ENCODE assay signal across 8 mouse cellular contexts in the genomic region with DNA sequence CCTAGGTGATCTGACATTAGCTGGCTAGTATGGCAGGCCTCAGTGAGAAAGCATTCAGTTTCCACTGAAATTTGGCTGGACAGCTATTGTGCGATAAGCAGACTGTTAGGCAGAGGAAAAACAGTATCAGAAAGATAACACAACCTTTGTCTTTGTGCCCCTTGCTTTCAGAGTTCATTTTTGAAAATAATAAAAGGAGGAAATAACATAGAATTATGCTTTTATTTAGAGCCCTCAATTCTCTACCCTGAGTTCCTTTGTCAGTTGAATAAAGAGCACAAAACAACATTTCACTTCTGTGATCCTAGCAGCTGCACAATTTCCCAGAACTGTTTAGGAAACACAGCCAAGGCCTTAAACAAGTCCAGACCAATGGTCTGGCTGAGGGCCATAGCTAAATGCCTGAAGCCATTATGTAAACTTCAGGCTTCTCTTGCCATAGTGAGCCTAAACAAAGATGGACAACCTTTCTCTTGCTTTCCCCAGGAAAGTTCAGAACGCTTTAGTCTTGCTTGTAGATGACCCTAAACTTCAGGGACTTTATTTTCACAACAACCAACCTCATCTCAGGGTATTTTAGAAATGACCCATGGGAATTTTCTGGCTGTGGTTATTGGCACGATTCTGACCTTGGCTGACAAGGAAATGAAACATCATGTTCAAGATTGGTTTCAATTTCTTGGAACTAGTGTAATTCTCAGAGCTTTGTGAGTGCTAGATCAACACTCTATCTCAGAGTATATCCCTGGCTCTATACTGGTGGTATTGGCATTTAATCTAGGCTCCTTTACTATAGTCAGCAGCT. TPM values are rescaled to one million over a fixed set of nuclear protein-coding genes. Genes with fewer than 3 reads are reported as not detected.
DNase-seq lines count a peak whose midpoint lies in the region; ATAC-seq and TF ChIP-seq lines count a peak whose summit lies in the region.

No protein-coding gene starts in this region.

- no peak for DNase-seq in midbrain, embryonic 11.5 days (ENCODE audit: low spot score, missing footprints)
- peak; percentile 69 to 81 for DNase-seq in heart, postnatal 14 days
- DNase-seq in liver, embryonic 13.5 days, result no peak
- peak; percentile 51 for DNase-seq in stomach, postnatal 0 days (ENCODE audit: low spot score)
- DNase-seq in left cerebral cortex, postnatal 36 days (ENCODE audit: low spot score in 2 of 2), result no peak

- H3K4me3 ChIP-seq in midbrain, embryonic 16.5 days (ENCODE audit: low read depth, low read length), result no peak overlapping the region
- H3K4me3 ChIP-seq in midbrain, embryonic 11.5 days (ENCODE audit: low read depth, low read length), result no peak overlapping the region
- H3K4me3 ChIP-seq in embryonic facial prominence, embryonic 13.5 days, result no peak overlapping the region
- no peak overlapping the region for H3K4me3 ChIP-seq in liver, embryonic 13.5 days (replicated peaks)
- no peak overlapping the region for H3K4me3 ChIP-seq in stomach, postnatal 0 days (ENCODE audit: low read depth, low read length)

- WGBS in midbrain, embryonic 16.5 days, result 66% methylated on average over 3 of the region's 3 CpGs
- WGBS in midbrain, embryonic 11.5 days, result 81% methylated on average over 3 of the region's 3 CpGs
- 54% methylated on average over 3 of the region's 3 CpGs for WGBS in embryonic facial prominence, embryonic 13.5 days
- WGBS in liver, embryonic 13.5 days (ENCODE audit: insufficient replicate concordance), result 33% methylated on average over 3 of the region's 3 CpGs
- WGBS in stomach, postnatal 0 days, result 9% methylated on average over 3 of the region's 3 CpGs

- H3K36me3 ChIP-seq in midbrain, embryonic 16.5 days (ENCODE audit: control insufficient read depth, insufficient read depth, low read length), result no peaks in the 10 kb centered on the region
- H3K36me3 ChIP-seq in midbrain, embryonic 11.5 days (ENCODE audit: control insufficient read depth, insufficient read depth, low read length), result no peaks in the 10 kb centered on the region
- H3K36me3 ChIP-seq in embryonic facial prominence, embryonic 13.5 days, result no peaks in the 10 kb centered on the region
- H3K36me3 ChIP-seq in liver, embryonic 13.5 days, result no peaks in the 10 kb centered on the region
- no peaks in the 10 kb centered on the region for H3K36me3 ChIP-seq in stomach, postnatal 0 days (ENCODE audit: control insufficient read depth, insufficient read depth, low read length)

- no peaks in the 10 kb centered on the region for H3K4me1 ChIP-seq in midbrain, embryonic 16.5 days (ENCODE audit: control insufficient read depth, insufficient read depth, low read length)
- H3K4me1 ChIP-seq in midbrain, embryonic 11.5 days (ENCODE audit: control insufficient read depth, insufficient read depth, low read length), result no peaks in the 10 kb centered on the region
- H3K4me1 ChIP-seq in embryonic facial prominence, embryonic 13.5 days, result peaks cover 16% of the 10 kb centered on the region
- peaks cover 60% of the 10 kb centered on the region for H3K4me1 ChIP-seq in liver, embryonic 13.5 days (replicated peaks)
- H3K4me1 ChIP-seq in stomach, postnatal 0 days (replicated peaks; ENCODE audit: control insufficient read depth, insufficient read depth), result peaks cover 6% of the 10 kb centered on the region; the same call in 1 of the 2 replicates

- no peaks in the 10 kb centered on the region for H3K9me3 ChIP-seq in midbrain, embryonic 16.5 days (replicated peaks; ENCODE audit: control insufficient read depth, low read length, poor library complexity, severe bottlenecking)
- H3K9me3 ChIP-seq in midbrain, embryonic 11.5 days (ENCODE audit: control insufficient read depth, low read length), result no peaks in the 10 kb centered on the region
- H3K9me3 ChIP-seq in embryonic facial prominence, embryonic 13.5 days, result no peaks in the 10 kb centered on the region
- no peaks in the 10 kb centered on the region for H3K9me3 ChIP-seq in liver, embryonic 13.5 days (replicated peaks)
- H3K9me3 ChIP-seq in stomach, postnatal 0 days (ENCODE audit: control insufficient read depth, low read length), result no peaks in the 10 kb centered on the region

- TF ChIP-seq EP300 in stomach, postnatal 0 days (optimal IDR thresholded peaks at IDR 0.05), result peak; percentile 96

- no peak for TF ChIP-seq CTCF in stomach, postnatal 0 days (IDR thresholded peaks at IDR 0.05; ENCODE audit: low read depth)

- 0 out of 2 replicates have a peak overlapping the region, but pooled peaks have one; percentile 10 for H3K27ac ChIP-seq in midbrain, embryonic 16.5 days (ENCODE audit: low read length)
- H3K27ac ChIP-seq in midbrain, embryonic 11.5 days (ENCODE audit: low read depth, low read length), result no peak overlapping the region
- H3K27ac ChIP-seq in embryonic facial prominence, embryonic 13.5 days, result peak overlapping the region; percentile 84
- H3K27ac ChIP-seq in liver, embryonic 13.5 days, result peak overlapping the region; percentile 81
- H3K27ac ChIP-seq in stomach, postnatal 0 days (replicated peaks), result peak overlapping the region; percentile 88

- no peak overlapping the region for H3K4me2 ChIP-seq in midbrain, embryonic 16.5 days (ENCODE audit: low read length)
- H3K4me2 ChIP-seq in midbrain, embryonic 11.5 days, result no peak overlapping the region
- H3K4me2 ChIP-seq in embryonic facial prominence, embryonic 13.5 days, result no peak overlapping the region
- peak overlapping the region; percentile 3; the same call in 1 of the 2 replicates for H3K4me2 ChIP-seq in liver, embryonic 13.5 days
- no peak overlapping the region for H3K4me2 ChIP-seq in stomach, postnatal 0 days (replicated peaks; ENCODE audit: low read depth)

- intact Hi-C loops in heart, postnatal 14 days (cut with DNase I), result no loop called here
- intact Hi-C loops in left cerebral cortex, postnatal 36 days (cut with DNase I), result no loop called here

- H3K9ac ChIP-seq in midbrain, embryonic 16.5 days (ENCODE audit: low read depth, low read length), result no peak overlapping the region
- H3K9ac ChIP-seq in midbrain, embryonic 11.5 days (ENCODE audit: low read length), result no peak overlapping the region
- no peak overlapping the region for H3K9ac ChIP-seq in embryonic facial prominence, embryonic 13.5 days
- H3K9ac ChIP-seq in liver, embryonic 13.5 days, result no peak overlapping the region
- H3K9ac ChIP-seq in stomach, postnatal 0 days (ENCODE audit: low read length), result 0 out of 2 replicates have a peak overlapping the region, but pooled peaks have one; percentile 5

- ATAC-seq in midbrain, embryonic 16.5 days, result no peak
- ATAC-seq in midbrain, embryonic 11.5 days (ENCODE audit: low FRiP score), result no peak
- peak; percentile 72; the same call in 1 of the 2 replicates for ATAC-seq in embryonic facial prominence, embryonic 13.5 days (ENCODE audit: insufficient number of reproducible peaks, insufficient read depth, low FRiP score, low TSS enrichment, low read depth)
- ATAC-seq in liver, embryonic 13.5 days (ENCODE audit: low read depth), result peak; percentile 78
- peak; percentile 79 for ATAC-seq in stomach, postnatal 0 days (ENCODE audit: low FRiP score, low TSS enrichment)
- no peak for ATAC-seq in granulocyte monocyte progenitor cell, adult 5-6 weeks (replicated peaks; ENCODE audit: poor library complexity, severe bottlenecking)

- no peaks in the 10 kb centered on the region for H3K27me3 ChIP-seq in midbrain, embryonic 16.5 days (ENCODE audit: control insufficient read depth, insufficient read depth, low read depth, low read length)
- H3K27me3 ChIP-seq in midbrain, embryonic 11.5 days (ENCODE audit: control insufficient read depth, insufficient read depth, low read length), result no peaks in the 10 kb centered on the region
- H3K27me3 ChIP-seq in embryonic facial prominence, embryonic 13.5 days, result no peaks in the 10 kb centered on the region
- no peaks in the 10 kb centered on the region for H3K27me3 ChIP-seq in liver, embryonic 13.5 days
- H3K27me3 ChIP-seq in stomach, postnatal 0 days (ENCODE audit: control insufficient read depth, insufficient read depth, low read length), result no peaks in the 10 kb centered on the region

RNA-seq across cellular contexts. Expression of a gene that starts 45.3 kb away (rescaled TPM):
- not detected in 2 replicates for polyA plus RNA-seq in midbrain, embryonic 16.5 days (2015; fragmentation: Nextera tagmentation; extraction: Ambion mirVana)
- polyA plus RNA-seq in midbrain, embryonic 11.5 days (2014; fragmentation: Nextera tagmentation; extraction: Ambion mirVana), result 0.10 TPM in 1 of 2 replicates, not detected in the other
- not detected in 2 replicates for polyA plus RNA-seq in embryonic facial prominence, embryonic 13.5 days (2015; fragmentation: Nextera tagmentation; extraction: Ambion mirVana)
- 1 to 10 TPM in 1 of 2 experiments, under 1 TPM in 1; 0.22 to 1.4 TPM for total RNA-seq in heart, postnatal 14 days (2021)
- 0.91 and 1.2 TPM in 2 replicates for polyA plus RNA-seq in liver, embryonic 13.5 days (2015; fragmentation: Nextera tagmentation; extraction: Ambion mirVana)
- 0.15 and 0.18 TPM in 2 replicates for polyA plus RNA-seq in stomach, postnatal 0 days (2015; fragmentation: Nextera tagmentation; extraction: Ambion mirVana)
- total RNA-seq in granulocyte monocyte progenitor cell, adult 5-6 weeks (2014; fragmentation: Nextera tagmentation), result 60.9 and 69.3 TPM in 2 replicates
- 163 and 224 TPM in 2 replicates for total RNA-seq in granulocyte monocyte progenitor cell, adult 5-6 weeks (2017)
- total RNA-seq in left cerebral cortex, postnatal 36 days (2021), result not detected

RNA-seq across cellular contexts. Expression of a gene that starts 49.6 kb away (rescaled TPM):
- not detected in 2 replicates for polyA plus RNA-seq in midbrain, embryonic 16.5 days (2015; fragmentation: Nextera tagmentation; extraction: Ambion mirVana)
- not detected in 2 replicates for polyA plus RNA-seq in midbrain, embryonic 11.5 days (2014; fragmentation: Nextera tagmentation; extraction: Ambion mirVana)
- 0.28 and 0.58 TPM in 2 replicates for polyA plus RNA-seq in embryonic facial prominence, embryonic 13.5 days (2015; fragmentation: Nextera tagmentation; extraction: Ambion mirVana)
- total RNA-seq in heart, postnatal 14 days (2021), result 10 to 100 TPM; 43.5 to 46.0 TPM
- 0.13 and 0.15 TPM in 2 replicates for polyA plus RNA-seq in liver, embryonic 13.5 days (2015; fragmentation: Nextera tagmentation; extraction: Ambion mirVana)
- polyA plus RNA-seq in stomach, postnatal 0 days (2015; fragmentation: Nextera tagmentation; extraction: Ambion mirVana), result 0.42 and 0.87 TPM in 2 replicates
- total RNA-seq in granulocyte monocyte progenitor cell, adult 5-6 weeks (2014; fragmentation: Nextera tagmentation), result 29.6 and 31.1 TPM in 2 replicates
- 83.5 and 99.8 TPM in 2 replicates for total RNA-seq in granulocyte monocyte progenitor cell, adult 5-6 weeks (2017)
- 1 to 10 TPM; 6.4 to 8.4 TPM for total RNA-seq in left cerebral cortex, postnatal 36 days (2021)

Comparison
In these comparisons a context has a peak if more than half of its experiments do, and no peak if none do; other contexts are left out.
1. ATAC-seq: peak in embryonic facial prominence, embryonic 13.5 days (single experiment), liver, embryonic 13.5 days (single experiment) and stomach, postnatal 0 days (single experiment); none in midbrain, embryonic 16.5 days (single experiment), midbrain, embryonic 11.5 days (single experiment) and granulocyte monocyte progenitor cell, adult 5-6 weeks (single experiment).
2. DNase-seq: peak in heart, postnatal 14 days (2 of 2) and stomach, postnatal 0 days (single experiment); none in midbrain, embryonic 11.5 days (single experiment), liver, embryonic 13.5 days (single experiment) and left cerebral cortex, postnatal 36 days (0 of 2).